Mouse (Mus musculus): ENCODE measurements around the gene Zfp526. TPM values are rescaled to one million over a fixed set of nuclear protein-coding genes. Genes with fewer than 3 reads are reported as not detected.
A peak's percentile ranks its signal among the peaks of the same experiment; 100 is the strongest.

Gene Zfp526
- polyA plus RNA-seq, 1 experiment = 8.0 TPM

DNA sequence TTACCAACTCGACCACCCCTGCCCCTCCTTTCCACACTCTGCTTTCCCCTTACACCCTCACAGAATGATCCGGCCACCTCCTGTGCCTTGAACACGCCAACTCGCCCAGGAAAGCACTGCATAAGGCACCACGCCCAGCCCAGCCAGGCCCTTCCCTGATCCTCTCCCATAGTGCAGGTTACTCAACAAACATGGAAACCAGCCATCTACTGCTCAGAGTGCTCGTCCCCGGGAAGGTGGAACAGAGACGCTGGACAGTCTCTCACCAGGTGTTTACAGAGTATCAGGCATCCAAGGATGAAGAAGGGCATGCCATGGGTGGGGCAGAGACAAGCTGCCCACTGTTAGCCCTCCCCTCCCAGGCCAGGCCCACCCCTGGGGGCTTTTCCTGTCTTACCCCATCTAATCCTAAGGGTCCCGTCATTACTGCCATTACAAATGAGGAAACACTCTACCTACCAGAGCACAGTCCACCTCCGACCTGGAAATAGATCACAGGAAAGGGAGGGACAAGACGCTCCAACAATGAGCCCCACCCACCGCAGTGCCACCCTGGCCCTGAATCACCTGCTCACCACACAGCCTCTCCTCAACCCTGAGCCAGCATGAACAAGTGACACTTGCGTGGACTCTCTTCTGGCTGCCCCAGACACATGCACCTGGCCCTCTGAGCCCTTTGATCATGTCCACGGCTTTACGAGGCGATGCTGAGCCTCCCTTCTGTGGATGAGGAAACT, 15.0 kb upstream of the Zfp526 start:
- Histone ChIP-seq H3K4me1 (ENCODE audit: control insufficient read depth, insufficient read depth, low read length) (no peaks in the 10 kb centered on the region), H3K4me3 (ENCODE audit: insufficient read depth, low read length) (no peak overlapping the region), H3K27ac (ENCODE audit: insufficient read depth, low read length) (no peak overlapping the region)
- TF ChIP-seq POLR2A (IDR thresholded peaks at IDR 0.05; ENCODE audit: extremely low read depth, insufficient read depth, low read length) (no peak), CTCF (IDR thresholded peaks at IDR 0.05; ENCODE audit: extremely low read depth, insufficient read depth, low read length) (no peak)

DNA sequence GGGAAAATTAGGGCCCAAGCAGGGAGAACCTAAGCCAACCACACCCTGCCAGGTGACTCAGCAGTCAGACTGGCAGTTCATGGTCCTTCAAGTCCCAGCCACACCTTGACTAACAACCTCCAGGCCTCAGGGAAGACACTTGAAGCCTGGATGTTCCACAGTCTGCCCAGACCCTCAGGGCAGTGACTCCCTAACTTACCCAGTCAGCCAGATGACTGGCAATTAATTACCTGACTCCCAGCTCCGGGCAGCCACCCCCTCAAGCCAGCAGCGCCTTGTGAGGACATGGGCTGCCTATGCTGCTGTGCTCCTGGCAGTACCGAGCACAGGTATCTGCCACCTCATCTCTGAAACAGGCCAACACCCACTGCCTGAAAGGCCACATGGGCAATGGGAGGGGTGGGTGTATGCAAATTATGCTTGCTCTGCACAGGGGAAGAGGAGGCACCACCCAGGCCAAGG, 12.0 kb upstream of the Zfp526 start:
- TF ChIP-seq POLR2A (IDR thresholded peaks at IDR 0.05; ENCODE audit: extremely low read depth, insufficient read depth, low read length) (no peak), CTCF (IDR thresholded peaks at IDR 0.05; ENCODE audit: extremely low read depth, insufficient read depth, low read length) (no peak)
- Histone ChIP-seq H3K4me3 (ENCODE audit: insufficient read depth, low read length) (no peak overlapping the region), H3K27ac (ENCODE audit: insufficient read depth, low read length) (no peak overlapping the region), H3K4me1 (ENCODE audit: control insufficient read depth, insufficient read depth, low read length) (no peaks in the 10 kb centered on the region)

DNA sequence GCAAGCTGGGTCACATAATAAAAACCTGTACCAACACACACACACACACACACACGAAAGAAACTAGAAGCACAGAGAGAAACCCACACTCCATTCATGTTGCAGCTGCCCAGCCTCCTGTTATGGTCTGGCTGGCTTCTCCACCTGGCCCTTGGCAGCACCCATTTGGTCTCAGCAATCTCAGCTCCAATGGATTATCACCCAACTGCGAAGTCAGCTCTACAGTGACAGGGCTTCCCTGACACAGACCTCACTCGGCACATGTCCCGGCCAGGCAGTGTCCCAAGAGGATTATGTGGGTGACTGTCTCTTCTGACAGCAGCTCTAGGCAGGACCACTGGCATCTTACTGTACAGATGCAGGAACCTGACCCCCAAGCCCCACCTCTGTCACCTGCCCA, 10.7 kb upstream of the Zfp526 start:
- TF ChIP-seq POLR2A (IDR thresholded peaks at IDR 0.05; ENCODE audit: extremely low read depth, insufficient read depth, low read length) (no peak), CTCF (IDR thresholded peaks at IDR 0.05; ENCODE audit: extremely low read depth, insufficient read depth, low read length) (no peak)
- no peak overlapping the region for H3K27ac ChIP-seq (ENCODE audit: insufficient read depth, low read length)
- H3K4me3 ChIP-seq (ENCODE audit: insufficient read depth, low read length) = no peak overlapping the region
- no peaks in the 10 kb centered on the region for H3K4me1 ChIP-seq (ENCODE audit: control insufficient read depth, insufficient read depth, low read length)

DNA sequence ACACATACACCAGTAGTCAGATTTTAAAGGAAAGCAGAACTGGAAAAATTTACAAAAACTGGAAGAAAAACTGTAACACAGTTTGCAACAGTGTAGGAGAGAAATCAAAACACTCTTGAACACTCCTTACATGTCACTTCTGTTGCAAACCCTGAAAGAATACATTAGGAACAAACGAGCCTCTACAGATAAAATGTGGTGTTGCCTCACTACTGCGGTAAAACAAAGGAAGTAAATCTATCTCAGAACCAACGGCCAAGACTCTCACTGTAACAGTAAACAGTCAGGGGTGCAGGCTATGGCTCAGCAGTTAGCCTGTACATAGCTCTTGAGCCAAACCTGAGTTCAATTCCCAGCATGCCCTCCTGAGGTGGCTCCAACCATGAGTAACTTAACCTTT, 8.1 kb upstream of the Zfp526 start:
- Histone ChIP-seq H3K4me3 (ENCODE audit: insufficient read depth, low read length) (no peak overlapping the region), H3K4me1 (ENCODE audit: control insufficient read depth, insufficient read depth, low read length) (no peaks in the 10 kb centered on the region), H3K27ac (ENCODE audit: insufficient read depth, low read length) (no peak overlapping the region)
- TF ChIP-seq POLR2A (IDR thresholded peaks at IDR 0.05; ENCODE audit: extremely low read depth, insufficient read depth, low read length) (no peak), CTCF (IDR thresholded peaks at IDR 0.05; ENCODE audit: extremely low read depth, insufficient read depth, low read length) (no peak)

DNA sequence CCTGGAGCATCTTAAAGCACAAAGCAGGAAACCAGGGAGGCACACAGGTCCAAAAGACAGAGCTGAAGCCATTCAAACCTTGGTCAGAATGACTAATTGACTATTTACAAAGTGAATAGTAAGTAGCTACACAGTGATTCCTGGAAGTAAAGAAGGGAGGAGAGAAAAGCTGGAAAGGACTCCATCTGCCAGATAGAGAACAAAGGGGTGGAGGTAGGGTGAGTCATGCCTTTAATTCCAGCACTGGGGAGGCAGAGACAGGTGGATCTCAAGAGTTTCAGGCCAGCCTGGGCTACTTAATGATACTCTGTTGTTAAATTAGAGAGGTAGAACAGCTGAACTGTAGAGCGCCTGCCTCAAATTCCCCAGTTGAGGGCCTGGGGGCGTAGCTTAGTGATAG, 7.1 kb upstream of the Zfp526 start:
- Histone ChIP-seq H3K27ac (ENCODE audit: insufficient read depth, low read length) (no peak overlapping the region), H3K4me3 (ENCODE audit: insufficient read depth, low read length) (no peak overlapping the region), H3K4me1 (ENCODE audit: control insufficient read depth, insufficient read depth, low read length) (no peaks in the 10 kb centered on the region)
- TF ChIP-seq POLR2A (IDR thresholded peaks at IDR 0.05; ENCODE audit: extremely low read depth, insufficient read depth, low read length) (no peak), CTCF (IDR thresholded peaks at IDR 0.05; ENCODE audit: extremely low read depth, insufficient read depth, low read length) (no peak)

DNA sequence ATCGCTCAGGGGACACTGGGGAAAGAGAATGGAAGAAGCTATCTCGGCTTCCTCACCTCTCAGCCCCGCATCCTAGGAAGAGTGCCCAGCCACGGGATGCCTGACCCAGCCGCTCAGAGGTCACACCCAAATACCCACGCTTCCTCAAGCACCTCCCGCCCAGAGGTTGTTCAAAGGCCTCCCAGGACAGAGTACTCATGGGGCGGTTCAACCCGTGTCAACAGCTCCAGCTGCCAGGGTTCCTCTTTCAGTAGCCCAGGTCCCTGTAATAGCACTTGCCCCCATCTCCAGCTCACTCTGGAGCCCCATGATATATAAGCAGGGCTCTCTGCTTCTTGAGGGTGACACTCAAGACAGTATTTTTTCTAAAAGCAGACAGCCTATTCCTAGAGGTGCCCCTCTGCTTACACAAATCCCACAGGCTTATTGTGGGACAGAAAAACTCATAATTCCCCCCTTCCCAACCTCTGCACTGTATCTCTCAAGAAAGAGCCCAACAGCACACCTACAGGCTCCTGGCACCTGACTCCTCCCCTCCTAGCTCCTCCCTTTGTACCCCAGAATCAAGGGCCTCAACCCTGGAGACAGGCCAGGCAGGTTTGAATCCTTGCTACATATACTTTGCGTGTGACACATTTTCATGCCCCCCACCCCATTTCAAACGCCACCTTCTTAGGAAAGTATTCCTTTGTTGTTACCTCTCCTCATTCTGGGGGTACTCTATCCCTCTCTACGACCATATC, 3.4 kb upstream of the Zfp526 start:
- H3K4me3 ChIP-seq (ENCODE audit: insufficient read depth, low read length) = no peak overlapping the region
- H3K4me1 ChIP-seq (ENCODE audit: control insufficient read depth, insufficient read depth, low read length) = no peaks in the 10 kb centered on the region
- no peak for TF ChIP-seq CTCF (IDR thresholded peaks at IDR 0.05; ENCODE audit: extremely low read depth, insufficient read depth, low read length)
- TF ChIP-seq POLR2A (IDR thresholded peaks at IDR 0.05; ENCODE audit: extremely low read depth, insufficient read depth, low read length) = no peak
- H3K27ac ChIP-seq (ENCODE audit: insufficient read depth, low read length) = no peak overlapping the region

DNA sequence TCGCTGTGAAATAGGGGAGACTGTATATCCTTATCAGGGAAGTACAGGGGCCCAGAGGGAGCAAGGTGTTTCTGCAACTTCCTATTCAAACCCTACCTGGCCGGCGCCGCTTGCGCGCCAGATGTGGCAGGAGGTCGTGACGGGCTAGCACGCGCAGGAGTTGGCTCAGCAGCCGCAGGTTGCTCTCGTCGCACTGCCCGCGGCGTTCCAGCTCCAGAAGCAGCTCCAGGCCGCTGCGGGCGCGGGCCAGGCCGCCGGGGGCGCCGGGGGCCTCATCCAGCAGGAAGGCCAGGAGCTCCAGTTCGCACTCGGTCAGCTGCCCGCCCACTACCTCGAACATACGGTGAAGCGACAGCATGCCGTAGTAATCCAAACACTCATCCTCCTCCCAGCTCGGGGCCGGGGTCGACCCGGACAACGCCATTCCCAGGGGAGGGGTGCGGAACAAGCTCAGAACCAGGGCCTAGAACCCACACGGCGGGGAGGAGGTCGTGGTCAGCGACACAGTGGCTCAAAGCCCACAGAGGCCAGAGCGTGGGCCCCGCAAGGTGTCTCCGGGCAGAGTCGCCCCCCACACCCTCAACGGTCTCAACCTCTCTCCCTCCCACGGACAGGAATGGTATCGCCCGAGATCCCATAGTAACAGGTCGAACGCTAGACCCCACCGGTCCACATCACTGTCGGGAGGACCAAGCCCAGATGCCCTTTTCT, 2.4 kb upstream of the Zfp526 start:
- Histone ChIP-seq H3K4me1 (ENCODE audit: control insufficient read depth, insufficient read depth, low read length) (no peaks in the 10 kb centered on the region), H3K4me3 (ENCODE audit: insufficient read depth, low read length) (peak overlapping the region; percentile 86), H3K27ac (ENCODE audit: insufficient read depth, low read length) (no peak overlapping the region)
- TF ChIP-seq POLR2A (IDR thresholded peaks at IDR 0.05; ENCODE audit: extremely low read depth, insufficient read depth, low read length) (no peak), CTCF (IDR thresholded peaks at IDR 0.05; ENCODE audit: extremely low read depth, insufficient read depth, low read length) (no peak)

DNA sequence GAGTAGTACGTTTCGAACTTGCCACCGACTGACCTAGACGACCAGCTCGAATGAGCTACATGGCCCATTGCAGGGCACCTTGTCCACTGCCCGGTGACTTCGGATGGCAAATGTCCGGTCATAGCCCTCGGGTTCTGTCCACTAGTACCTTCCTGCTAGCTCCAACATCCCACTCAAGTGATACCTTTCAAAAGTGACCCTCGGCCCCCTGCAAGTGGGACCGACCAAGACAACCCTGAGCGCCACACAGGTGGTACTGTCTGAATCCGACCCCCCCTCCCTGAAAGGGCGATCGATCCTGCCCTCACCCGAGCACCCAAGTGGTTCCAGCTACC, 1.8 kb upstream of the Zfp526 start:
- Histone ChIP-seq H3K27ac (ENCODE audit: insufficient read depth, low read length) (0 out of 2 replicates have a peak overlapping the region, but pooled peaks have one; percentile 19), H3K4me3 (ENCODE audit: insufficient read depth, low read length) (peak overlapping the region; percentile 86), H3K4me1 (ENCODE audit: control insufficient read depth, insufficient read depth, low read length) (no peaks in the 10 kb centered on the region)

DNA sequence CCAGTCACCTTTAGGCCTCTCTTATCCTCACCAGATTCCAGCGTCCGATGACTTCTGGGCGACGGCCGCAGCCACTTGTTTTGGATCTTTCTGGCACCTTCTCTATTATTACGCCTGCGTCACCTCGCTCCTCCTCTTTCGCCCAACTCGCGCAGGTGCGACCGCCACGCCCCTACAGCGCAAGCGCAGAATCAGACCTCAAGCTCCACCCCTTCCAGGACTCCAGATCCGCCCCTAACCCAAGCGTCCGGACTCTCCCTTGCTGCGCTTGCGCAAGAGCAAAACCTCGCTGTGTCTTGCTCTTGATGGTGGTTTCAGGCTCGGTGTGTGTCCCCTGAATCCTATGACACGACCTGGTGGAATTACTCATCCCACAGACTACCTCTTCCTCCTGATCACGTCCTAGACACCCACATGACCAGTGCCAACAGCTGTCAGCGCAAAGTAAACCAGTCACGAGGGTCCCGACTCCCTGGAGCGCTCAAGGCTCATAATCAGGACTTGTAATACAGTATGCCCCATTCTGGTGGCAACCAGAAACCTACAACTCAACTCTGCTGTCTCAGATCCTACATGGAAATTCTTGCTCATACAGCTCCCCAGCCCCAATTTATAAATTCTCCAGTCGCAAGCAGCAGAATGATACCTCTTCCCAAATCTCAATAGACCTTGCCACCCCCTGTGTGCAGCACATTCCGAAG, 1.3 kb upstream of the Zfp526 start:
- Histone ChIP-seq H3K27ac (ENCODE audit: insufficient read depth, low read length) (0 out of 2 replicates have a peak overlapping the region, but pooled peaks have one; percentile 19), H3K4me1 (ENCODE audit: control insufficient read depth, insufficient read depth, low read length) (no peaks in the 10 kb centered on the region), H3K4me3 (ENCODE audit: insufficient read depth, low read length) (peak overlapping the region; percentile 86)
- TF ChIP-seq POLR2A (IDR thresholded peaks at IDR 0.05; ENCODE audit: extremely low read depth, insufficient read depth, low read length) (peak; percentile 83), CTCF (IDR thresholded peaks at IDR 0.05; ENCODE audit: extremely low read depth, insufficient read depth, low read length) (no peak)

More for the DNA sequence above, 1.8 kb upstream of the Zfp526 start:
- TF ChIP-seq POLR2A (IDR thresholded peaks at IDR 0.05; ENCODE audit: extremely low read depth, insufficient read depth, low read length) (no peak), CTCF (IDR thresholded peaks at IDR 0.05; ENCODE audit: extremely low read depth, insufficient read depth, low read length) (no peak)
